Mouse (Mus musculus) heart, postnatal 4 days (tissue): ENCODE measurements around the gene Gpbar1. TPM values are rescaled to one million over a fixed set of nuclear protein-coding genes. Genes with fewer than 3 reads are reported as not detected.
A peak's percentile ranks its signal among the peaks of the same experiment; 100 is the strongest.
"Not testable (repeated sequence)": the region's sequence is repeated elsewhere in the genome, so short reads cannot be mapped to it uniquely, and the experiment has no call there.

Experiments
- DNase-seq: peaks from one replicate; pipeline ENCODE4 v3.0.0; 2021
- total RNA-seq, 2 experiments: library from RNA; stranded (reverse); gene quantifications; 2 replicates each; pipeline ENCODE4 v1.2.3; 2021

The Gpbar1 gene
- total RNA-seq, 2 experiments from 2014 or later: not detected

- no peak for DNase-seq
These were observed 638 bp downstream of the Gpbar1 start for GRCm38 (mm10) chr1:74278988-74279387.

GRCm38 (mm10) chr1:74280591-74281325 lies 2.4 kb downstream of the Gpbar1 start:
- no peak for DNase-seq

- DNase-seq: no peak
These were observed 3.0 kb downstream of the Gpbar1 start for GRCm38 (mm10) chr1:74281372-74281771.

GRCm38 (mm10) chr1:74281886-74282285 lies 3.5 kb downstream of the Gpbar1 start:
- no peak for DNase-seq

- DNase-seq: no peak
These were observed 4.7 kb downstream of the Gpbar1 start for GRCm38 (mm10) chr1:74282896-74283625.

GRCm38 (mm10) chr1:74283686-74284463 lies 5.5 kb downstream of the Gpbar1 start:
- peak; percentile 70 for DNase-seq

GRCm38 (mm10) chr1:74284543-74285160 lies 6.3 kb downstream of the Gpbar1 start, which contains the start of the genes Aamp and Pnkd:
Aamp (minus strand) TSS chr1:74284738.
Pnkd (plus strand) TSS chr1:74284930.
- peak; percentile 100 for DNase-seq

GRCm38 (mm10) chr1:74285212-74286010 lies 7.1 kb downstream of the Gpbar1 start:
- no peak for DNase-seq

- not testable (repeated sequence) for DNase-seq
These were observed 8.7 kb downstream of the Gpbar1 start for GRCm38 (mm10) chr1:74286869-74287607.

GRCm38 (mm10) chr1:74288327-74288726 lies 10.0 kb downstream of the Gpbar1 start:
- no peak for DNase-seq

- no peak for DNase-seq
These were observed 10.9 kb downstream of the Gpbar1 start for GRCm38 (mm10) chr1:74289248-74289647.

- DNase-seq: no peak
These were observed 11.4 kb downstream of the Gpbar1 start for GRCm38 (mm10) chr1:74289740-74290139.

GRCm38 (mm10) chr1:74290141-74290540 lies 11.8 kb downstream of the Gpbar1 start:
- DNase-seq: peak; percentile 83

GRCm38 (mm10) chr1:74292331-74293020 lies 14.1 kb downstream of the Gpbar1 start:
- DNase-seq: no peak

GRCm38 (mm10) chr1:74293306-74293960 lies 15.1 kb downstream of the Gpbar1 start:
- DNase-seq: no peak

- no peak for DNase-seq
These were observed 15.8 kb downstream of the Gpbar1 start for GRCm38 (mm10) chr1:74294090-74294643.

GRCm38 (mm10) chr1:74294733-74295455 lies 16.5 kb downstream of the Gpbar1 start:
- DNase-seq: no peak

GRCm38 (mm10) chr1:74295456-74296171 lies 17.3 kb downstream of the Gpbar1 start:
- peak; percentile 93 for DNase-seq
